Mouse (Mus musculus) lung, embryonic 14.5 days (tissue): ENCODE data around the gene Cacnb1. TPM values are rescaled to one million over a fixed set of nuclear protein-coding genes. Genes with fewer than 3 reads are reported as not detected.

Experiments used
- ATAC-seq: fragments of 200-750 bp; cut with Nextera tagmentation; 2 replicates; pipeline ENCODE4 v1.8.0; 2017; ENCODE audit warnings: mild to moderate bottlenecking, moderate TSS enrichment, moderate library complexity; ENCODE audit not compliant: insufficient read depth
- DNase-seq: peaks from one replicate; pipeline ENCODE4 v3.0.0-alpha.2; 2015
- H3K27ac ChIP-seq: fragments of 300-500 bp; sonication (generic); 2 replicates; pipeline ENCODE4 v1.5.1; 2014; ENCODE audit warnings: low read depth, mild to moderate bottlenecking, moderate library complexity
- H3K27me3 ChIP-seq: fragments of 300-500 bp; sonication (generic); 2 replicates; pipeline ENCODE4 v1.6.1; 2014; ENCODE audit warnings: low read length, control low read depth; ENCODE audit not compliant: insufficient read depth
- H3K36me3 ChIP-seq: fragments of 300-500 bp; sonication (generic); 2 replicates; pipeline ENCODE4 v1.6.1; 2014; ENCODE audit warnings: control low read depth; ENCODE audit not compliant: insufficient read depth
- H3K4me1 ChIP-seq: fragments of 300-500 bp; sonication (generic); 2 replicates; pipeline ENCODE4 v1.6.1; 2014; ENCODE audit warnings: antibody characterized with exemption, control low read depth; ENCODE audit not compliant: insufficient read depth
- H3K4me2 ChIP-seq: fragments of 300-500 bp; sonication (generic); 2 replicates; pipeline ENCODE4 v1.6.1; 2014; ENCODE audit warnings: mild to moderate bottlenecking
- H3K4me3 ChIP-seq: fragments of 300-500 bp; sonication (generic); 2 replicates; pipeline ENCODE4 v1.5.1; 2014; ENCODE audit warnings: low read depth, low read length
- H3K9ac ChIP-seq: fragments of 300-500 bp; sonication (generic); 2 replicates; pipeline ENCODE4 v1.6.1; 2014
- H3K9me3 ChIP-seq: fragments of 300-500 bp; sonication (generic); 2 replicates; pipeline ENCODE4 v1.6.1; 2016; ENCODE audit warnings: low read depth, low read length, control low read depth
- CTCF ChIP-seq: IDR thresholded peaks from 2 replicates; pipeline ENCODE4 v1.5.1; 2016; ENCODE audit warnings: antibody characterized with exemption, low read depth
- WGBS: fragments of 180-500 bp; shearing (Covaris S2); extraction: QIAGEN DNeasy Blood & Tissue Kit; methylation state at CpG from one replicate; pipeline ENCODE4 v1.1.7; 2014; 5-methylcytosine and 5-hydroxymethylcytosine counted together
- polyA plus RNA-seq: library from polyadenylated mRNA; unstranded; fragments of >200 nt; fragmentation: Nextera tagmentation; extraction: Ambion mirVana; gene quantifications from 2 replicates; pipeline ENCODE4 v1.2.1, GENCODE M21; 2014

Cacnb1 gene
- polyA plus RNA-seq, 1 experiment from 2014 or later, result 5.5 TPM

GRCm38 (mm10) chr11:98037871-98038270, 15.0 kb upstream of the Cacnb1 start:
- H3K9ac ChIP-seq, result no peak overlapping the region
- WGBS, result 59% methylated on average over 14 of the region's 14 CpGs
- TF ChIP-seq CTCF, result no peak

GRCm38 (mm10) chr11:98035977-98036377, 13.1 kb upstream of the Cacnb1 start:
- Histone ChIP-seq H3K4me3 (peak overlapping the region; percentile 26), H3K27ac (no peak overlapping the region), H3K36me3 (peaks cover 4% of the 10 kb centered on the region), H3K9ac (0 out of 2 replicates have a peak overlapping the region, but pooled peaks have one; percentile 9), H3K4me2 (peak overlapping the region; percentile 64), H3K9me3 (no peaks in the 10 kb centered on the region), H3K4me1 (0 out of 2 replicates have a peak, but pooled peaks cover 3% of the 10 kb centered on the region), H3K27me3 (peaks cover 20% of the 10 kb centered on the region)
- peak; percentile 19; the same call in 1 of the 2 replicates for ATAC-seq
- under 1% methylated on average over 27 of the region's 27 CpGs for WGBS
- DNase-seq, result peak; percentile 67
- peak; percentile 23 for TF ChIP-seq CTCF

More at GRCm38 (mm10) chr11:98037871-98038270, 15.0 kb upstream of the Cacnb1 start:
- DNase-seq, result no peak
- H3K9me3 ChIP-seq, result no peaks in the 10 kb centered on the region
- H3K4me1 ChIP-seq, result 0 out of 2 replicates have a peak, but pooled peaks cover 3% of the 10 kb centered on the region
- no peak for ATAC-seq
- H3K27ac ChIP-seq, result no peak overlapping the region
- H3K27me3 ChIP-seq, result peaks cover 20% of the 10 kb centered on the region
- H3K4me3 ChIP-seq, result no peak overlapping the region
- H3K36me3 ChIP-seq, result no peaks in the 10 kb centered on the region
- no peak overlapping the region for H3K4me2 ChIP-seq

- Histone ChIP-seq H3K4me1 (0 out of 2 replicates have a peak, but pooled peaks cover 3% of the 10 kb centered on the region), H3K9ac (no peak overlapping the region), H3K27me3 (peaks cover 20% of the 10 kb centered on the region), H3K9me3 (no peaks in the 10 kb centered on the region), H3K4me2 (no peak overlapping the region), H3K4me3 (no peak overlapping the region), H3K36me3 (peaks cover 16% of the 10 kb centered on the region), H3K27ac (no peak overlapping the region)
- DNase-seq (peak; percentile 34), ATAC-seq (peak; percentile 5; the same call in 1 of the 2 replicates)
- 42% methylated on average over 4 of the region's 4 CpGs for WGBS
- no peak for TF ChIP-seq CTCF
Measured at GRCm38 (mm10) chr11:98034840-98035239, 12.0 kb upstream of the Cacnb1 start.

- DNase-seq (no peak), ATAC-seq (no peak)
- Histone ChIP-seq H3K4me3 (no peak overlapping the region), H3K9me3 (no peaks in the 10 kb centered on the region), H3K4me2 (no peak overlapping the region), H3K4me1 (0 out of 2 replicates have a peak, but pooled peaks cover 3% of the 10 kb centered on the region), H3K27me3 (peaks cover 20% of the 10 kb centered on the region), H3K27ac (no peak overlapping the region), H3K36me3 (peaks cover 24% of the 10 kb centered on the region), H3K9ac (no peak overlapping the region)
- TF ChIP-seq CTCF, result no peak
- 79% methylated on average over 5 of the region's 5 CpGs for WGBS
Measured at GRCm38 (mm10) chr11:98034061-98034460, 11.2 kb upstream of the Cacnb1 start.

GRCm38 (mm10) chr11:98031443-98031770, 8.6 kb upstream of the Cacnb1 start:
- 0 out of 2 replicates have a peak, but pooled peaks cover 3% of the 10 kb centered on the region for H3K4me1 ChIP-seq
- H3K4me3 ChIP-seq, result no peak overlapping the region
- WGBS, result 6% methylated on average over 5 of the region's 5 CpGs
- no peaks in the 10 kb centered on the region for H3K9me3 ChIP-seq
- DNase-seq (peak; percentile 95), ATAC-seq (no peak; the same call in 1 of the 2 replicates)
- H3K9ac ChIP-seq, result no peak overlapping the region
- H3K36me3 ChIP-seq, result peaks cover 33% of the 10 kb centered on the region
- H3K4me2 ChIP-seq, result no peak overlapping the region
- H3K27me3 ChIP-seq, result peaks cover 15% of the 10 kb centered on the region
- H3K27ac ChIP-seq, result no peak overlapping the region
- peak; percentile 89 for TF ChIP-seq CTCF

GRCm38 (mm10) chr11:98030701-98031442, 8.0 kb upstream of the Cacnb1 start:
- Histone ChIP-seq H3K9ac (no peak overlapping the region), H3K36me3 (peaks cover 33% of the 10 kb centered on the region), H3K4me3 (no peak overlapping the region), H3K4me2 (no peak overlapping the region), H3K27me3 (peaks cover 10% of the 10 kb centered on the region), H3K4me1 (0 out of 2 replicates have a peak, but pooled peaks cover 4% of the 10 kb centered on the region), H3K27ac (no peak overlapping the region), H3K9me3 (no peaks in the 10 kb centered on the region)
- DNase-seq (peak; percentile 41), ATAC-seq (no peak)
- TF ChIP-seq CTCF, result peak; percentile 28; the same call in 1 of the 2 replicates
- 48% methylated on average over 5 of the region's 5 CpGs for WGBS

GRCm38 (mm10) chr11:98027785-98028184, 5.0 kb upstream of the Cacnb1 start:
- H3K27ac ChIP-seq, result no peak overlapping the region
- no peaks in the 10 kb centered on the region for H3K9me3 ChIP-seq
- H3K4me1 ChIP-seq, result peaks cover 6% of the 10 kb centered on the region; the same call in 1 of the 2 replicates
- H3K4me3 ChIP-seq, result peak overlapping the region; percentile 87
- no peak for ATAC-seq
- peak overlapping the region; percentile 98 for H3K9ac ChIP-seq
- H3K27me3 ChIP-seq, result no peaks in the 10 kb centered on the region
- peaks cover 33% of the 10 kb centered on the region for H3K36me3 ChIP-seq
- WGBS, result 15% methylated on average over 7 of the region's 7 CpGs
- H3K4me2 ChIP-seq, result peak overlapping the region; percentile 87
- no peak for TF ChIP-seq CTCF
- no peak for DNase-seq
